Mouse (Mus musculus) left cerebral cortex, postnatal 10 days (tissue): ENCODE measurements around the gene H2-DMb2. TPM values are rescaled to one million over a fixed set of nuclear protein-coding genes. Genes with fewer than 3 reads are reported as not detected.
"Not testable (repeated sequence)": the region's sequence is repeated elsewhere in the genome, so short reads cannot be mapped to it uniquely, and the experiment has no call there.

ENCODE experiments used
- DNase-seq, 2 experiments: peaks; one replicate each; pipeline ENCODE4 v3.0.0; 2021 to 2022; ENCODE audit warnings: low spot score in 2 of 2, mixed read lengths in 1 of 2; ENCODE audit errors: extremely low spot score in 1 of 2
- intact Hi-C: fragments of 180-260 bp; cut with DNase I; formaldehyde crosslinking; loops from one replicate; pipeline ENCODE4 v1.15.1; 2025
- total RNA-seq, 2 experiments: library from RNA; stranded (reverse); gene quantifications; 2 replicates each; pipeline ENCODE4 v1.2.3; 2021

H2-DMb2 gene
- total RNA-seq, 2 experiments from 2014 or later: 0.99 to 1.4 TPM

DNA sequence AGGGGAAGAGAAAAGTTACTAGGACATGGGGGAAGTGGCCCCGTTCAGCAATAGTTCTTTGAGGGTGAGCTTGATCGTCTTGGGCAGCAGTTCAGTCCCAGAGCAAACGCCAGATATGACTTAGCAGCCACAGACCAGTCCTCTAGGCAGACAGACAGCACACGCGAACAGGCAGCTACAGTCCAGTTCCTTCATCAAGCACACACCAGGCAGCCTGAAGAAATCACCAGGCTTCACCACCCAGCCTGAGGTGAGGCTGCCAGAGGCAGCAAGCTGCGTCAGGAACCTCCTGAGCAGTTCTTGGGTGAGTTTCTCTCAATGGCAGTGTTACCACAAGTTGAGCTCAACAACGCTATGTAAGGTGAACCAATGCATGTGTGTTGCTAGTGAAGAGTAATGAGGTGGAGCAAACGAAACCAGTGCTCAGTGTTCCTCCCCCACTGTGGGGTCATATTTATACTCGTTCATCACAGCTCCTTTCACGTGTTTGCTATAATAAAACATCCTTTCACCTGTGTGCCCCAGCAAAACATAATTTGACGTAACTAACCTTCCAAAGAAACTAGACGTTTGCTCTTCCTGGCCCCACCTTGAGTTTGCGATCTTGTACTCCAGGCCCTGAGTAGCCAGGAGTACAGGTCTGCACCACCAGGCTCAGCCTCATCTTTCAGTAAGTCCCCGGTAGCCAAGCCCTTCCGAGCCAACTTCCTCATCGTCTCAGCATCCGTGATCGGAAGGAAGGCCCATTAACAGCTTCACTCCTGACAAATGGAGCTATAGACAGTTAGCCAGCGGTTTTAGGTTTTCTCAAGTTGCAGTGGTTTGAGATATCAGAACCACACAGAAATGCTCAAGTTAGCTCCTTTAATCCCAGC is 12.8 kb upstream of the H2-DMb2 start:
- DNase-seq: no peak
- intact Hi-C loops: no loop called here

DNA sequence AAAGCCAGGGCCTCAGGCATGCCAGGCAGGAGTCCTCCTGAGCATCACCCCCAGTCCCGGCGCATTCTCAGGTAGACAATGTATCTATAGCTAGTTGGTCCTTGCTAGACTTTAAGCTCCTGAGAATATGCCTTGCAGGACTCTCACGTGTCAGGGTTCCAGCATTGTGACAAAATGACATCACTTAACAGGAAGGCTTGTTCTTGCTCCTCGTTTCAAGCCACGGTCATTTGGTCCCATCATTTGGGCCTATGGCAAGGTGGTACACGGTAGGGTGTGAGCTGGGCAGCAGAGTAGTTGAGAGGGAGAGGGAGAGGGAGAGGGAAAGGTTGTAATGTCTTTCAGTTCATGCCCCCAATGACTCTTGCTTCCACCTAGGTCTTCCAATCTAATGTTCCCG is 11.2 kb upstream of the H2-DMb2 start:
- intact Hi-C loops: no loop called here
- DNase-seq: no peak

DNA sequence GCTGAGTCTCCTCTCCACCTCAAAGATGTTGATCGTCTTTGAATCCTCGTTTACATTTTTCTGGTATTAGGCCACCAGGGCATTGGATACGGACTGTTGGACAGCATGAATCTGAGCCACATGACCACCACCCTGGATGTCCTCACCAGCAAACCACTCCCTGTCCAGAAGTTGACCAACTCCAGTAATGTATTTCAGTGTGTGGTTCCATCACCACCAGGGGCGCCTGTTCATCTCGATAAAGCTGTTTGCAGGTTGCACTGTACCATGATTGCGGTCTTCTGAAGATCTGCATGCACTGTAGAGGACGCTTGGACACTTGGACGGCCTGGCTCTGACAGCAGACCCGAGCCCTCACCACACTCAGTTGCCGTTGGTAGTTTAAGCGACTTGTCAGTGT is 9.8 kb upstream of the H2-DMb2 start:
- DNase-seq: no peak
- intact Hi-C loops: no loop called here

DNA sequence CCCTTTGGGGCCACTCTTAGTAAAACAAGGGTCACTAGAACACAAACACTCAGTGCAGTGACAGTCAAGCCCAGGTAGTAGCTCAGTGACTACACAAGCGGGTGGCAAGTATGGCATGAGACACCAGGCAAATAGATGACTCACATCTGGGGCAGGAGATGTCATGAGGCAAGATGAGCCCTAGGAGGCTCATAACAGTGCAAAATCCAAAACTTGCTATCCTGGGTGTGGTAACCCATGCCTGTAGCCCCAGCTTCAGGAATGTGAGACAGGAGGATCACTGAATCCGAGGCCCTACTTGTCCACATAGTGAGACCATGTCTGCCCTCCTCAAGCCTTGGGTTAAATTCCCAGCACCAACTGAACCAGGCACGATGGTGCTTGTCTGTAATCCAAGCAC is 8.7 kb upstream of the H2-DMb2 start:
- no peak for DNase-seq
- intact Hi-C loops: no loop called here

DNA sequence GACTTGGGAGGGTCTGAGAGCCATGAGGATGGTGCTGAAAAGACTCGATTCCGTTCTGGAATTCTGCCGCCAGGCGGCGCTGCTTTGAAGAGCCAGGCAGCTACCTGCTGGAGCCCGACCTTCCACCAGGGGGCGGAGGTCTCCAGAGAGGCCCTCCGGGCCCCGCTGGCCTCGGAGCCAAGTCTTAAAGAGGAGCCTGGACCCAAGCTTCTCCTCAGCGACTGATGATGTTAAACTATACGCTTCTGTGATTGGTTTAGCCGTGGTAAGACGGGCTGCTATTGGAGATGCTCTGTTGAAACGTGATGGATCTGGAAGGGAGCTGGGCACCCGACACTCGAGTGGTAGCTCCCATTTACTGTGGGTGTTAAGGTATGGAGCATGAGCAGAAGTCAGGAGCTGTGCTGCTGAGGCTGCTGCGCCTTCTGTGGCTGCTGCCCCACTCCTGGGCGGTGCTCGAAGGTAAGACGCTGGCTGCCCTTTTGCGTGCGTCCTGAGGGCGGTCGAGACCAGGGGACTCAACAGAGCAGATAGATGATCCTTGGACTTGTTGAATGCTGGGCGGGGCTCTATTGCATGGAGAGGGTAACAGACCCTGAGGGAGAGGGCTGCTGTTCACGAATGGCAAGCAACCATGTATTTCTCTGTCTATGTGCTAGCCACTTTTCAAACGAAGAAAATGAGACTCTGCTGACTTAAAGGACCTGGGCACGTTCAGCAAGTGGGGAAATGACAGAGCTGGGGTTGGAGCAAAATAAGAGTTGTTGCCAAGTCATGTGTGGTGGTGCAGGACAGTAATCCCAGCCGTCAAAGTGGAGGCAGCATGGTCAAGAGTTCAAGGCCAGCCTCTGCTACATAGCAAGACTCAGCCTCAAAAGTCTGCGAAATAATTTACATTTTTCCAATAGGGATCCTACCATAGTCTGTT is 7.5 kb upstream of the H2-DMb2 start:
- intact Hi-C loops: no loop called here
- DNase-seq: peak; percentile 97 to 98

DNA sequence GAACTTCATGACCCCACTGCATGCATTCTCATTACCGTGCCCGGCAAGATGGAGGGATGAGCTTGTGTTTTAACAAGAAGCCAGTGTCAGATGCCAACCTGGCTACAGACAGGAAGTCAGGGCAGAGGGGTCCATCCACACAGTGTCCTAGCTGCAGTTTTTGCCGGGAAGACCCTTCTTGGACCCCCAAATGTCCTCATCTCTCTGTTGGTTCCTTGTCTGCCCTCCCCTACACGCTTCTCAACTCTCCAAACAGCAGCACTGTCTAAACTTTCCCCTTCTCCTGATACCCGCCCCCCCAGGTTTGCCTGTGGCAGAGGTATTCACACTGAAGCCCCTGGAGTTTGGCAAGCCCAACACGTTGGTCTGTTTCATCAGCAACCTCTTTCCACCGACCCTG is 5.5 kb upstream of the H2-DMb2 start:
- DNase-seq: no peak
- intact Hi-C loops: no loop called here

DNA sequence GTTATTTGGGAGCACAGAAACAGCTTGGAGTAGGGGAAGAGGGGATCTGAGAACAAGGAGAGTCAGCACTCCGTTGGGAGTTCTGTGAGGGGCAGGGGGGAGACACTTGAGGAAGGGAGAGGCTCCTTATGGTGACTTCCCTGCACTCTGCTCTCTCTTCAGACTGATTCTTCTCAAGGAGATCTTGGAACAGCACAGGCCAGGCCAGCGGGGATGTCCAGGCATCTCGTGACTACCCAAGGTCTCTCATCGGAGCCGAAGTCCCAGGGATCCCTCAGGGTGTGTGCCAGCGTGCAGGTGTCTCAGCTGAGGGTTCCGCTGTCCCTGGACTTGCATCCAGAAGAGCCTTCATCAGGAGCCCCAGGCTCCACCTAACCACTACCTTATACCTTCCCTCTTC is 4.5 kb upstream of the H2-DMb2 start:
- intact Hi-C loops: no loop called here
- DNase-seq: no peak

DNA sequence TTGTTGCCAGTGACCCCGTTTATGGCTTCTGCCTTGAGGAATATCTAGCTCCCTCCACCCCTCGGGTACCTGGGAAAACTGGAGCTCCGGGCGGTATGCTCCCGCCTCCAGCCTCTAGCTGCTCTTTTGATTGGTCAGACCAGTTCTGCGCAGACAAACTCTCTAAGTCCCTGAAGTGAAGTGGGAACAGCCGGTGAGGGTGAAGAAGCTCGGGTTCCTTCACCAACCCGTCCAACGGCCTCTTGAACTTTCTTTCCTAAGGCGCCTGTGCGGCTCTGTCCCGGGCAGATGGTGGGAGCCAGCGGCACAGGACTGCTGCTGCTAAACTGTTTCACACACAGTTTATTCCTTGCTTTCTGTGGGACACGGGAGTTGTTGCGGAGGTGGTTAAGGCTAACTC is 3.7 kb upstream of the H2-DMb2 start:
- no peak for DNase-seq
- intact Hi-C loops: no loop called here

DNA sequence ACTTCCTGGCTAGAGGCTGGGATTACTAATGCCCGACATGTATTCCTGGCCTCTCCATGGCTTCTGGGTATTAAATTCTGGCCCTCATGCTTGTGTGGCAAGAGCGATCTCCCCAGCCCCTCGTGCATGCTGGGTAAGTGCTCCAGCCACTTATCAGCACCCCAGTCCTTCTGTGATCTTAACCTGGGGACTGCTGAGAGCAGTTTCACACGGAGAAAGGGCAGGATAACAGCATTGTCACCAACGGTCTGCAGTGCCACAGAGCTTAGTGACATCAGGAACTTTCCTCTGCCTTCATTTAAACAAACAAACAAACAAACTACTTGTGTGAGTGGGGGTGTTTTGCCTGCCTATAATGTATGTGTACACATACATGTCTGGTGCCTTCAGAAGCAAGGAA is 2.9 kb upstream of the H2-DMb2 start:
- intact Hi-C loops: no loop called here
- no peak for DNase-seq

DNA sequence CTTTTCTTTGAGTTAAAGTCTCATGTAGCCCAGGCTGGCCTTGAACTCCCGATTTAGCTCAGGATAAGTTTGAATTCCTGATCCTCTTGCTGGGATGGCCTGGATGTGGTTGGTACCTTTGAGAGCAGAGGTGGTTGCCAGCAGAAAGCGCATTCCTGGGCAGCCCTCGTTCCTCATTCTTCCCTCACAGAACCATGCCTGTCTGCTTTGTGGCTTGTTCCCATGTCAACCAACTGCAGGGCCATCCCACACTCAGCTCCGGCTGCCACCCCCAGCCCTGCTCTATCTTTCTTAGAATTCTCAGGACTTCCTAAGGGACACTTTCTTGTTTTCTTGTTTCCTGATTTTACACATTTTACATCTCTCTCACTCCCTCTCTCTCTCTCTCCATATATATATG is 1.7 kb upstream of the H2-DMb2 start:
- DNase-seq: no peak

DNA sequence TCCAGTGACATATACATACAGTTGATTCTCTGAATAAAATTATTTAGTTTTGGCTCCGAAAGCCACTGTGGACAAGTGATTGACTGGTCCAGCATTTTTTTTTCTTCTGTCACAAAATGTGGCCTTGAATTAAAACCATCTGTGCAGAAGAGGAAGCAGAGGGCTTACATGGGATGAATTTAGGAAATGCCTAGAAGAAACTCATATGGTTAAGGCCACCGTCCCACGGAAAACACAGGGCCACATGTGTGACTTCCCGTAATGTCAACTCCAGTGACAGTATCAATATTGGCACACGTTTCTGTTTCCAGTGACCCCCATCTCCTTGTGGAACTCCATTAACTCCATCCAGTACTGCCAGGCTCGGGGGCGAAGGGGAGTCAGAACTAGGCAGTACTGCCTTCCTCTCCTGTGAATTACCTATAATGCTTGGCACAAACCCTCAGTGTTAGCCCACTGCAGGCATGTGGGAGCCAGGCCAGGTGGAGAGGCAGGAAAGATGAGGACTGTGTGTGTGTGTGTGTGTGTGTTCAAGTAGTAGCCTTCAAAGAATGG is 574 bp upstream of the H2-DMb2 start:
- DNase-seq: no peak
- intact Hi-C loops: no loop called here

More for the DNA sequence above, 1.7 kb upstream of the H2-DMb2 start:
- intact Hi-C loops: no loop called here

DNA sequence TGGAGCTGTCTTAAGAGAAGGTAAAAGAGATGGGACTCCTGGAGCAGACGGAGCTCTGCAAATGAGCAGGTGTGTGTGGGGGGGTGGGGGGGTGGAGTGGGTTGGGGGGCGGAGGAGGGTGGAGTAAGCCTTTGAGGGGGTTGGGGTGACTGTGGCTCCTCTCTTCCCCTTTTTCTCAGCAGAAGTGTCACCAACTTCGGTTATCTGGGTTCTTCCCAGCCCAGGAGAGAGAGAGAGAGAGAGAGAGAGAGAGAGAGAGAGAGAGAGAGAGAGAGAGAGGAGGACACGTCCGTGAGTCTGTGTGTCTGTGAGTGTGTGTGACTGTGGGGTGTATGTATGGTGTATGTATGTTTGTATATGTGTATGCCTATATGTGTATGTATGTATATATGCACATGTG is 354 bp downstream of the H2-DMb2 start:
- DNase-seq: no peak
- intact Hi-C loops: no loop called here

DNA sequence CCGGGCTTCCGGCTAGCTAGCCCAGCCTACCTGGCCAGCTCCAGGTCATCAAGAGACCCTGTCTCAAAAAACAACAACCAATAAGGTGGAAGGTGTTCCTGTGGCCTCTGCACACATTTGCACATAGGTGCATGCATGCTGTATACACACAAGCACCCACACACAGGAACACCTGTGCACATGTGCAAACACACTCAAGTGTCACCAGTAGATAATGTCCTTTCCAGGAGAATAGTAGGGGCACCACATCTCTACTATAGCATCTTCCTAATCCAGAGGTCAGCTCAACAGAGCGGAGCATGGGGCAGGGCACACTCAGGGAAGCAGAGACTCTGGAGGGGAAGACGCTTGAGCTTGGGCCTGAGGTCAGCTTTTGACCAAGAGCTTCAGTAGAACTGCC is 1.1 kb downstream of the H2-DMb2 start:
- intact Hi-C loops, DNase-seq: not testable (repeated sequence)

DNA sequence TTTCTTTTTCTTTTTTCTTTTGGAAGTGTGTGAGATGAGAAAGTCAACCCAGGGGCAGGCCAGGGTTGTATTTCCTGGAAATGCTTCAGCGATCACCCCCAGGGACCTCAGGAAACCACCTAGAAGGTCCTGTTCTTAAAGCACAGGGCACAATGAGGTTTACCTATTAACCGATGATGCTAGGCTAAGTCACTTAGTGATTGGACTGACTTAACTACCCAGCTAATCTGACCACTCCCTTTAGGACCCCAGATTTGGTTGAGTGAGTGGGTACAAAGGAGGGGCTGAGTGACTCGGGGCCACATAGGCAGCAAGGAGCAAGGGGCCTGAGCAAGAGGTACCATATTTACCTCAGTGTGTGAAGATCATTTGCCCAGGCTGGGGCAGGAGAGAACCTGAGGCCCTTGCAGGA is 1.9 kb downstream of the H2-DMb2 start:
- no peak for DNase-seq
- intact Hi-C loops: no loop called here

DNA sequence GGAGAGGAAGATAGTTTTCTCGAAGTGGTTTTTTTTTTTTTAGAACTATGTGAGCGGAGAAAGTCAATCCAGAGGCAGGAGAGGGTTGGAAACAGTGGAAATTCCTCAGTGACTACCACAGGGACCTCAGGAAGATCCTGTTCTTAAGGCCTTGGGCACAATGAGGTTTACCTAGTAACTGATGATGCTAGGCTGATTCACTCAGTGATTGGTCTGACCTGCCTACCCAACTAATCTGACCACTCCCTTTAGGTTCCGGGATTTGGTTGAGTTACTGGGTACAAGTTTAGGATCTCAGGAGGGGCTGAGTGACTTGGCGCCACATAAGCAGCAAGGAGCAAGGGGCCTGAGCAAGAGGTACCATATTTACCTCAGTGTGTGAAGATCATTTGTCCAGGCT is 9.8 kb downstream of the H2-DMb2 start, which contains the start of gene H2-DMb1:
H2-DMb1 (plus strand) TSS at position 150 of the 400 bp plus-strand sequence.
- intact Hi-C loops: no loop called here
- no peak for DNase-seq

DNA sequence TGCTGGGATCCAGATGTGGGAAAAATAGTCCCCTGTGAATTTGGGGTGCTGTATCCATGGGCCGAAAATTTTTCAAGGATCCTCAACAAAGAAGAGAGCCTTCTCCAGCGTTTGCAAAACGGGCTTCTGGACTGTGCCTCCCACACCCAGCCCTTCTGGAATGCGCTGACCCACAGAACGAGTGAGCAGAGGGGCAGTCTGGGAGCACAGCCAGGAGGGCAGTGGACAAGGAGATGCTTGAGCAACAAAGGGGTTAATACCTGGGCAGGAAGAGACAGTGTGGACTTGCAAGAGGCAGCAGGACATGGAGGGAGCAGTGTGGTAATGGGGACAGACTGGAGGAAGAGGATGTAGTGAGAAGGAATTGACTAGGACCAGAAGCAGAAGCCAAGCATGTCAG is 12.4 kb downstream of the H2-DMb2 start:
- intact Hi-C loops: no loop called here
- DNase-seq: no peak

DNA sequence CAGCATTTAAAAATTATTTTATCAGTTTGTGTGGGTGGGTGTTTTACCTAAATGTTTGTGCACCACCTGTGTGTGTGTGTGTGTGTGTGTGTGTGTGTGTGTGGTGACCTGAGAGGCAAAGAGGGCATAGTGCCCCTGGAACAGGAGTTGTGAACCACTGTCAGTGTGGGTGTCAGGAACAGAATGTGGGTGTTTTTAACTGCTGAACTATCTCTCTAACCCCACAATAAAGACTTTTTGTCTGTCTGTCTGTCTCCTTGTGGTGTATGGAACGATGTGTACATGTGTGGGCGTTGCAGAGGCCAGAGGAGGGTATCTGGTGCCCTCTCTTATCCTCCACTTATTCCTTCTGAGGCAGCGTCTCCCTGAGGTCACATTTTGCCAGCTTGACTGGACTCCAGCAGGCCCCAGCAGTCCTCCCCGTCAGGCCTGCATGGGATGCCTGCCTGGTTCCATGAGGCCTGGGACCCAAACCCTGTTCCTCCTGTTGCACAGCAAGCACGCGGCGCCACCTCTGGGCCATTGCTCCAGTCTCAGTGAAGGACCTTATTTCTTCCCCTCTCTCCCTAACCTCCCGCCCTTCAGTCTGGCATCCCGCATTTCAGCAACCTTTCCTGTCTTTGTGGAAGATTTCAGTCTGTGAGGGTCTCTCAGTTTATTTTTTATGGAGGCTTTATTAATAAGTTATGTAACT is 21.2 kb downstream of the H2-DMb2 start:
- intact Hi-C loops: loop anchor here (2.0 kb wide), 1 partner anchor 88 kb away; no protein-coding TSS in a partner anchor
- peak in 1 of 2 experiments; percentile 41 for DNase-seq

DNA sequence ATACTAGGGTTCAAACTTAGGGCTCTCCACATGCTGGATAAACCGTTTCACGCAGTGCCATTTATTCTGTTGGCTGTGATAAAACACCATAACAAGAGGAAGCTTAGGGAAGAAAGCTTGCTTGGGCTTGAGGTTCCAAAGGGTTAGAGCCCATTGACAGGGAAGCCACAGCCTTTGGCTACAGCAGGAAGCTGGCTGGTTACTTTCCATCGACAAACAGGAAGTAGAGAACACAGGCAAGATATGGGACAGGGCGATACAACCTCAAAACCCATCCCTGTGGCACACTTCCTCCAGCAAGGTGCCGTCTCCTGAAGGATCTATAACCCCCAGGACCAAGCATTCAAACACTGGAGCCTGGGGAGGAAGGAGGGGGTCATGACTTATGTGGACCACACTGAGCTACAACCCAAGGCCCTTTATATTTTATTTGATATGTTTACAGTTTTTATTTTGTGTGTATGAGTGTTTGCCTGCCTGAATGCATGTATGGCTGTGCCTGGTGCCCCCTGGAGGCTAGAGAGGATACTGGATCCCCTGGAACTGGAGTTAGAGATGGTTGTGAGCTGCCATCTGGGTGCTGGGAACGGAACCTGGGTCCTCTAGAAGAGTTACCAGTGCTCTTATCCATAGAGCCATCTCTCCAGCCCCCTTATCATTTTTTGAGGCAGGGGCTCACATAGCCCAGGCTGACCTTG is 22.1 kb downstream of the H2-DMb2 start:
- intact Hi-C loops: loop anchor here (2.0 to 5.0 kb wide), 2 partner anchors 63 to 88 kb away; no protein-coding TSS in a partner anchor
- no peak for DNase-seq
